Mouse (Mus musculus): ENCODE measurements around the gene Clec4f. TPM values are rescaled to one million over a fixed set of nuclear protein-coding genes. Genes with fewer than 3 reads are reported as not detected.
"Not testable (repeated sequence)": the region's sequence is repeated elsewhere in the genome, so short reads cannot be mapped to it uniquely, and the experiment has no call there.

Gene Clec4f
- total RNA-seq, 2 experiments from 2014 or later, result not detected

DNA sequence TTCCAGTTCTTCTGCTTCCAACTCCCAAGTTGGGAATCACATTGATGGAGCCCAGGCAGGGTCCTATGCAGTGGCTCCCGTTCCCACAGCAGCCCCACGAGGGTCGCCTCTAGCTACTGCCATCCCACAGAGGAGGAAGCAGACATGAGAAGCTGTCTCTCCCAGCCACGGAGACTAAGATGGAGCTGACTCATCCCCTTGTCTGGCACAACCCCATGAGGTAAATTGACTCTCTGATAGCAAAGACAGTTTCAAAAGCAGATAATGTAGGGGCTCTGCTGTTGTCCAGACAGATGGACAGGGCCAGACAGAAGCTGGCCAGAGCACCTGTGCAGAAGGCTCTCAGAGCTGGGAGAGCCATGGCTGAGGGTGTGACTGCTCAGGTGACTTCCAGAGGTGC is 21.4 kb downstream of the Clec4f start:
- intact Hi-C loops (cut with DNase I); DNase-seq: not testable (repeated sequence)

GRCm38 (mm10) chr6:83634106-83634505 is 21.9 kb downstream of the Clec4f start:
- intact Hi-C loops (cut with DNase I); DNase-seq: not testable (repeated sequence)

DNA sequence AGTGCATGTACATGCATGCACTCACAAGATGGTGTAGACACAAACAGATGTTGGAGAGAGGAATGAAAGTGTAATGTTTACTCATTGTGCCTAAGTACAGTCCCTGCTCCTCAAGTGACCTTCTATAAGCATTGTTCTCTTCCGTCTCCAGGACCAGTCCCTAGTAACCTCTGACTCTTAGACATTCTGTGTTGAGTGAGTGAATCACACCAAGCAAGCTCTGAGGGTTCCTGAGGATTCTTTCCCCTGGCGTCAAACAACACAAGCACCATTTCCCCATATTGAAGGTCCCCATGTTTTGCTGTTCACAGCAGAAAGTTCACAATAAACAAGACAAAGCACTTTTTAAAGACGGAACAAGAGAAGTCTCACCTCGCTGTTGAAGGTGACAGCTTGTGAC is 24.2 kb downstream of the Clec4f start:
- intact Hi-C loops (cut with DNase I), result no loop called here
- no peak for DNase-seq

DNA sequence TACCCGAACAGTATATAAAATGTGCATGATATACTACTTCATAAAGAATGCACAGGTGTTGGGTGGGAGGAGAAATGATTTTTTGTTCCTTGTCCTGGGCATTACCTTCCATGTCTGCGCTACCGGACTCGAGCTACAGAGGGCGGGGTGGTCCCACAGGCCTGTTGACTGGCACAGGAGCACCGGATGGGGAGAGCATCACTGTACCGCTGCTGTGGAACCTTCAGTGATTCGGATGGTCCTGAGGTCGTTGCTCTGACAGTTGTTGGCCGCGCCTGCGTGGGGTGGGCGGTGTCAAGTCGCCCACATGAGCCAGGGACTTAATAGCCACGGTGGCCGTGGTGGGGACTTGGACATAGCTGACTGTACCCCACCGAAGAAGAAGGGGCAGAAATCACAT is 29.2 kb downstream of the Clec4f start:
- intact Hi-C loops (cut with DNase I), result no loop called here
- no peak for DNase-seq

DNA sequence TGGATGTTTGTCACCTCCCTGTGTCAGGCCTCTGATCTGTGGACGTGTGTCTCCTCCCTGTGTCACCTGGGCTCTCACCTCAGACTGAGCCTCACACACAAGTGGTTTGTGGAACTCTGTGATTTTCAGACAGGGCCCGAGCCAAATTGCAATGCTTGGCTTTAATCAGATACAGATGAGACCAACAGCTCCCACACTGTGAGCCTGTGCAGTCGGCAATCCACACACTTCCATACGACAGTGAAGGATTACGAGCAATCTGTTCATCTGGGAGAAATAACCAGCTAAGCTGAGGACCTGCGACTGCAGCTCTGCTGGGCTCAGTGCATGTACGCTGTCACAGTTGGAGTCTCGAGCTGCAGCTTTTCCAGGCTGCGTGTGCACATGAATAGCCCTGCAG is 36.0 kb downstream of the Clec4f start:
- no peak for DNase-seq
- intact Hi-C loops (cut with DNase I), result loop anchor here (5.0 kb wide), 1 partner anchor 263 kb away; no protein-coding TSS in a partner anchor

DNA sequence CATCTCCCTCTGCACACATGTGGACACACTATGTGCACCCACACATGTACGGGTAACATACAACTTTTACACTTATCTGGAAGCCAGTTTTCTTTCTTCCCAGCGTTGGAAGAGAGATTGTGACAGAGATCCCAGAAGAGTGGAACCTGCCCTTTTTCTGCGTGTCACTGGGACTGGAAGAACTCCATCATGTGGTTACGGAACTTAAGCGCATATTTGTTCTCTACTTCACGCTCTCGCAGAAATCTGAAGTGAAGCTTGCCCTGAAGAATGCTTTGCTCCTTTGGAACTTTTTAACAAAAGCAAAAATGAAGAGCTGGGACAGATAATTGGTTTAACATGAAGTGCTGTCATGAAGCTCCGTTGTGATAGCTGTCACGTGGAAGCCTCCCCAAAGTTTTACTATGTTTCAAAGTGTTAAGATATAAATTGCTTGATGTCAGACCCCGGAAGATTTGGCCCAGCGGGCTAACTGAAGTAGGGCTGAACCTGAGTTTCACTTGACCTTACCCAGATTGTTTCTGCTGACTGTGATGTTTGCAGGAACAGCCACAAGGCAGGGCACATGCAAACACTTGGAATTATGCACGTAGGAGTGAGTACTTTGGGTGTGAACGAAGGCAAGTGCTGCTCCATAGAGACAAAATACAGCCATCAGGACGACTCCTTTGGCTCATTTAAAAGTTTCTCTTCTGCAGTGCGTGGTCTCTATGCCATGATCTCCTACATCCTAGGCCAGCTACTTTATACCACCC is 38.2 kb downstream of the Clec4f start:
- intact Hi-C loops (cut with DNase I), result loop anchor here (5.0 kb wide), 1 partner anchor 260 kb away; no protein-coding TSS in a partner anchor
- DNase-seq, result no peak

- peak; percentile 72 to 86 for DNase-seq
- intact Hi-C loops (cut with DNase I), result loop anchor here (1.0 to 5.0 kb wide), 2 partner anchors 33 to 259 kb away; no protein-coding TSS in a partner anchor
Measured at GRCm38 (mm10) chr6:83616512-83616911, 39.5 kb downstream of the Clec4f start.

DNA sequence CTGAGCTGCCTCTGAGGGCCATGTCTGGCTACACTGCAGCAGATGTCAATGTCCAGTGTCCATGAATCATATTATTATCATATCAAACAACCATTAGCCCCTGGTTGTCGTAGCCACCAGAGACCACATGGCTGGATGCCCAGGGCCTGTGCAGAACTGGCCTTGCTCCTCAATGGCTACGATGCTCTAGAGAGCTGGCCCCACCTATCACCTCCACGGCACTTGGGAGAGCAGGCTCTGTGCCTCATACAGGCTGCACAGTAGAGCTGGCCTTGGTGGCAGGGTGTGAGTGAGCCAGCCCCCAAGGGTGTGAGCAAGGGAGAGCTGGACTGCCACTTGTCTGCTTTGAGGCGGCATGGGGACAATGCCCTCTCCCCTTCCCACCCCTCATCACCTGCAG is 41.5 kb downstream of the Clec4f start:
- intact Hi-C loops (cut with DNase I), result no loop called here
- no peak for DNase-seq

DNA sequence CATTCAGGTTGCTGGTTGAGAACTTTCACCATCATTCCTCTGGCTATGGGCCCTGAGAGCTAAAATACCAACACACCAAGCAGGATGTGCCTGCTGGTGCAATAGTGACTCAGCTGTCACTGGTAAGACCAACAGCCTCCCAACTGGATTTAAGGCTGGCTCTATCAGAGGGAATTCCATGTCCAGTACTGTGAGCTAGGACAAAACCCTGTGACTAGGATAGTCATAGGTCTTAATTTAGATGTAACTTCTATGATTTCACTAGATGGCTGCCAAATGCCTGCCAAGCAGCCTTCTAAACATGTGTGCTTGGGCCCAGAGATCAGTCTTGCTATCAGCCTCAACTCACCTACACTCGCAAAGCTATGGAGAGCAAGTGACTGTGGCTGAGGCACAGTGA is 43.0 kb downstream of the Clec4f start:
- DNase-seq, result no peak

DNA sequence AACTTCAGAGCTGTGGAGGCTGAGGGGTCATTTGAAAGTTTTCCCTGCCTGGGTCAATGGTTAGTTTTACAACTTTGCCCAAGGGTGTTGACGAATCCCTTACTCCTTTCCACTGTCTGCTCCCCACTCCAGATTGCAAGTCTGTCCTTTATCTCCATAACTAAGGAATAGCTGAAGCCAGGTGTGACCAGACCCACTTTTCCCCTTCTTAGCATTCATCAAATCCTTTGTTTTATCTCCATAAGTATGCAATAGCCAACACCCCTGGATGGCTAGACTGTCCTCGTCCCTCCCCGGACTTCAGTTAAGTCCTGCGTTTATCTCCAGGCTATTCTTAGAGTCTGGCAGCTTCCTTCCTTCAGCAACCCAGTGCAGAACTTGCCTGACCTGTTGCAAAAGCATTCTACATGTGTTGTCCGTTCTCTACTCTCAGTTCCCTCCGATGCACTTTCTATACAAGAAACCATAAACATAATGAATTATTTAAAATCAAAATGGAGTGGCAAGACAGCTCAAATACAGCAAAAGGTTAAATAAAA is 56.3 kb downstream of the Clec4f start:
- peak in 1 of 2 experiments; percentile 44 for DNase-seq
- intact Hi-C loops (cut with DNase I), result no loop called here

More for the DNA sequence above, 43.0 kb downstream of the Clec4f start:
- intact Hi-C loops (cut with DNase I), result no loop called here

- intact Hi-C loops (cut with DNase I), result no loop called here
Measured at GRCm38 (mm10) chr6:83599060-83599550, 56.9 kb downstream of the Clec4f start.

GRCm38 (mm10) chr6:83598646-83599045 is 57.3 kb downstream of the Clec4f start:
- DNase-seq, result peak; percentile 61 to 76
- intact Hi-C loops (cut with DNase I), result no loop called here

More at GRCm38 (mm10) chr6:83599060-83599550, 56.9 kb downstream of the Clec4f start:
- DNase-seq, result peak in 1 of 2 experiments; percentile 7

GRCm38 (mm10) chr6:83597988-83598387 is 58.0 kb downstream of the Clec4f start:
- intact Hi-C loops (cut with DNase I), result no loop called here
- DNase-seq, result peak in 1 of 2 experiments; percentile 30

GRCm38 (mm10) chr6:83595035-83595434 is 61.0 kb downstream of the Clec4f start:
- intact Hi-C loops (cut with DNase I), result no loop called here
- DNase-seq, result no peak

Other genes with a start within 250 kb of the Clec4f start
- 10 to 100 TPM; 46.2 to 49.0 TPM for gene Tet3, start 197.1 kb downstream of the Clec4f start, total RNA-seq (2021)
- gene Dguok, start 149.2 kb downstream of the Clec4f start, total RNA-seq (2021), result 10 to 100 TPM; 28.3 to 31.8 TPM
- gene Actg2, start 119.9 kb downstream of the Clec4f start, total RNA-seq (2021), result 1 to 10 TPM; 3.2 to 5.1 TPM
- 10 to 100 TPM; 13.4 to 13.7 TPM for gene Stambp, start 83.5 kb downstream of the Clec4f start, total RNA-seq (2021)
- gene Cd207, start 21.7 kb upstream of the Clec4f start, total RNA-seq (2021), result under 1 TPM; 0.37 to 0.76 TPM
- gene Vax2, start 55.1 kb upstream of the Clec4f start, total RNA-seq (2021), result not detected
- gene Atp6v1b1, start 86.8 kb upstream of the Clec4f start, total RNA-seq (2021), result under 1 TPM in 1 of 2 experiments, not detected in 1; 0.60 TPM
- gene Ankrd53, start 106.5 kb upstream of the Clec4f start, total RNA-seq (2021), result not detected
- gene Tex261, start 119.6 kb upstream of the Clec4f start, total RNA-seq (2021), result 10 to 100 TPM; 71.0 to 79.6 TPM
- gene Nagk, start 138.8 kb upstream of the Clec4f start, total RNA-seq (2021), result 10 to 100 TPM; 18.5 to 18.7 TPM
- gene Paip2b, start 175.6 kb upstream of the Clec4f start, total RNA-seq (2021), result 10 to 100 TPM; 23.2 to 27.9 TPM
- gene Zfp638, start 210.9 kb upstream of the Clec4f start, total RNA-seq (2021), result 10 to 100 TPM; 57.2 to 73.8 TPM

Data from heart, postnatal 14 days (tissue).